Mouse (Mus musculus): ENCODE results near the gene Ncapd3. TPM values are rescaled to one million over a fixed set of nuclear protein-coding genes. Genes with fewer than 3 reads are reported as not detected.

The Ncapd3 gene
- total RNA-seq, 1 experiment from 2014 or later, result 44.2 TPM

Other genes with a start within 250 kb of the Ncapd3 start
- gene Glb1l2, start 223.7 kb upstream of the Ncapd3 start, total RNA-seq (2017), result 1.0 TPM in 1 of 2 replicates, not detected in the other
- not detected in 2 replicates for gene Glb1l3, start 169.3 kb upstream of the Ncapd3 start, total RNA-seq (2017)
- not detected in 2 replicates for gene Gm1110, start 107.1 kb upstream of the Ncapd3 start, total RNA-seq (2017)
- 18.1 and 19.1 TPM in 2 replicates for gene Acad8, start 30.6 kb upstream of the Ncapd3 start, total RNA-seq (2017)
- gene Thyn1, start 30.5 kb upstream of the Ncapd3 start, total RNA-seq (2017), result 59.1 and 67.3 TPM in 2 replicates
- 34.8 and 45.9 TPM in 2 replicates for gene Vps26b, start 110 bp upstream of the Ncapd3 start, total RNA-seq (2017)
- 4.1 and 7.0 TPM in 2 replicates for gene Jam3, start 125.2 kb downstream of the Ncapd3 start, total RNA-seq (2017)

All from hematopoietic stem cell, adult 5-6 weeks (primary cell).